Mouse (Mus musculus) bone marrow macrophage, adult 2 months (primary cell): ENCODE data around the gene Lmbrd1.
"Not testable (repeated sequence)": the region's sequence is repeated elsewhere in the genome, so short reads cannot be mapped to it uniquely, and the experiment has no call there.

Experiments used
- CTCF ChIP-seq: IDR thresholded peaks from 2 replicates; pipeline ENCODE4 v1.5.1; 2012; ENCODE audit warnings: low read depth, mild to moderate bottlenecking, low read length, moderate library complexity
- POLR2A ChIP-seq: IDR thresholded peaks from 2 replicates; pipeline ENCODE4 v1.6.1; 2012; ENCODE audit warnings: mild to moderate bottlenecking, low read depth, low read length, borderline replicate concordance

DNA sequence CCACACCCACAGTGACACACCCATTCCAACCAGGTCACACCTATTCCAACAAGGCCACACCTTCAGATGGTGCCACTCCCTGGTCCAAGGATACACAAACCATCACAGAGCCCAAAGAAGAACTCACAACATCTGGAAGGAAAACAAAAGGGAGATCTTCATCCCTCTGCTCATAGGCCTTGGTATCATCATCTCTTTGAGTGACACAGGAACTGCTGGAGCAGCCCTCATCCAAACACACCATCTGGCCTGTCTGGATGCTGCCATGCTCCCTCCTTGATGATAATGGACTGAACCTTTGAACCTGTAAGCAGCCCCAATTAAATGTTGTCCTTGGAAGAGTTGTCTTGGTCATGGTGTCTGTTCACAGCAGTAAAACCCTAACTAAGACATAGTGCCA is 17.8 kb upstream of the Lmbrd1 start:
- TF ChIP-seq CTCF, POLR2A: not testable (repeated sequence)
